ENCODE assay signal across 8 mouse cellular contexts in genomic region chr16:18391728-18392127, GRCm38 (mm10). TPM values are rescaled to one million over a fixed set of nuclear protein-coding genes. Genes with fewer than 3 reads are reported as not detected.
A peak's percentile ranks its signal among the peaks of the same experiment; 100 is the strongest.
DNase-seq lines count a peak whose midpoint lies in the region; ATAC-seq and TF ChIP-seq lines count a peak whose summit lies in the region.

No protein-coding gene starts in this region.

- H3K4me3 ChIP-seq in hindbrain, embryonic 12.5 days: 0 out of 2 replicates have a peak overlapping the region, but pooled peaks have one; percentile 76
- no peak overlapping the region for H3K4me3 ChIP-seq in hindbrain, embryonic 11.5 days (ENCODE audit: low read depth, low read length)
- H3K4me3 ChIP-seq in forebrain, embryonic 12.5 days (replicated peaks): no peak overlapping the region
- no peak overlapping the region for H3K4me3 ChIP-seq in liver, postnatal 0 days (ENCODE audit: low read depth, low read length)

- 0 out of 2 replicates have a peak overlapping the region, but pooled peaks have one; percentile 96 for H3K9ac ChIP-seq in hindbrain, embryonic 12.5 days
- no peak overlapping the region for H3K9ac ChIP-seq in hindbrain, embryonic 11.5 days (ENCODE audit: low read depth, low read length)
- H3K9ac ChIP-seq in forebrain, embryonic 12.5 days: no peak overlapping the region
- H3K9ac ChIP-seq in liver, postnatal 0 days (replicated peaks): no peak overlapping the region

- no peak for TF ChIP-seq EP300 in liver, postnatal 0 days (IDR thresholded peaks at IDR 0.05; ENCODE audit: low read depth)

- TF ChIP-seq CTCF in liver, postnatal 0 days (IDR thresholded peaks at IDR 0.05; ENCODE audit: low read depth): no peak

- H3K27me3 ChIP-seq in hindbrain, embryonic 12.5 days: no peaks in the 10 kb centered on the region
- no peaks in the 10 kb centered on the region for H3K27me3 ChIP-seq in hindbrain, embryonic 11.5 days (ENCODE audit: control insufficient read depth, insufficient read depth, low read length)
- no peaks in the 10 kb centered on the region for H3K27me3 ChIP-seq in forebrain, embryonic 12.5 days
- H3K27me3 ChIP-seq in liver, postnatal 0 days (ENCODE audit: insufficient read depth, low read length): no peaks in the 10 kb centered on the region

- peak overlapping the region; percentile 92; the same call in 1 of the 2 replicates for H3K27ac ChIP-seq in hindbrain, embryonic 12.5 days
- no peak overlapping the region for H3K27ac ChIP-seq in hindbrain, embryonic 11.5 days (ENCODE audit: low read depth, low read length)
- H3K27ac ChIP-seq in forebrain, embryonic 12.5 days: peak overlapping the region; percentile 91
- peak overlapping the region; percentile 16; the same call in 1 of the 2 replicates for H3K27ac ChIP-seq in liver, postnatal 0 days (ENCODE audit: low read depth)

- peak overlapping the region; percentile 88 for H3K4me2 ChIP-seq in hindbrain, embryonic 12.5 days (replicated peaks)
- H3K4me2 ChIP-seq in hindbrain, embryonic 11.5 days (replicated peaks; ENCODE audit: low read depth, low read length): no peak overlapping the region
- no peak overlapping the region for H3K4me2 ChIP-seq in forebrain, embryonic 12.5 days
- H3K4me2 ChIP-seq in liver, postnatal 0 days (ENCODE audit: low read depth, low read length): no peak overlapping the region

- H3K9me3 ChIP-seq in hindbrain, embryonic 12.5 days (replicated peaks): no peaks in the 10 kb centered on the region
- no peaks in the 10 kb centered on the region for H3K9me3 ChIP-seq in hindbrain, embryonic 11.5 days (ENCODE audit: control insufficient read depth, low read length)
- no peaks in the 10 kb centered on the region for H3K9me3 ChIP-seq in forebrain, embryonic 12.5 days
- H3K9me3 ChIP-seq in liver, postnatal 0 days (ENCODE audit: low read length): no peaks in the 10 kb centered on the region

- WGBS in hindbrain, embryonic 12.5 days: 88% methylated on average over 3 of the region's 3 CpGs
- 87% methylated on average over 3 of the region's 3 CpGs for WGBS in hindbrain, embryonic 11.5 days
- 90% methylated on average over 3 of the region's 3 CpGs for WGBS in forebrain, embryonic 12.5 days
- WGBS in liver, postnatal 0 days (ENCODE audit: insufficient replicate concordance): 79% methylated on average over 3 of the region's 3 CpGs

- peak; percentile 34 for DNase-seq in cerebellum, adult 11-12 months
- no peak for DNase-seq in hindbrain, embryonic 11.5 days (ENCODE audit: low spot score)
- no peak for DNase-seq in liver, postnatal 0 days
- no peak for DNase-seq in adrenal gland, adult 2 months
- no peak for DNase-seq in urinary bladder, postnatal 14 days (ENCODE audit: low spot score)

- peaks cover 77% of the 10 kb centered on the region for H3K4me1 ChIP-seq in hindbrain, embryonic 12.5 days
- H3K4me1 ChIP-seq in hindbrain, embryonic 11.5 days (replicated peaks; ENCODE audit: control insufficient read depth, insufficient read depth, low read length): peaks cover 35% of the 10 kb centered on the region
- H3K4me1 ChIP-seq in forebrain, embryonic 12.5 days: peaks cover 73% of the 10 kb centered on the region
- peaks cover 56% of the 10 kb centered on the region for H3K4me1 ChIP-seq in liver, postnatal 0 days (ENCODE audit: insufficient read depth)

- no peak for ATAC-seq in cerebellum, adult (ENCODE audit: insufficient number of reproducible peaks, low FRiP score, low TSS enrichment)
- no peak for ATAC-seq in hindbrain, embryonic 12.5 days (ENCODE audit: low FRiP score)
- no peak for ATAC-seq in hindbrain, embryonic 11.5 days (ENCODE audit: low FRiP score)
- no peak for ATAC-seq in forebrain, embryonic 12.5 days (ENCODE audit: low FRiP score)
- ATAC-seq in liver, postnatal 0 days: no peak

- H3K36me3 ChIP-seq in hindbrain, embryonic 12.5 days: peaks cover 6% of the 10 kb centered on the region; the same call in 1 of the 2 replicates
- H3K36me3 ChIP-seq in hindbrain, embryonic 11.5 days (ENCODE audit: control insufficient read depth, insufficient read depth, low read length): no peaks in the 10 kb centered on the region
- peaks cover 6% of the 10 kb centered on the region for H3K36me3 ChIP-seq in forebrain, embryonic 12.5 days (replicated peaks)
- no peaks in the 10 kb centered on the region for H3K36me3 ChIP-seq in liver, postnatal 0 days (replicated peaks; ENCODE audit: insufficient read depth, low read length)

RNA-seq across cellular contexts. Expression of gene Txnrd2, which starts 34.5 kb away (rescaled TPM):
- 20.2 and 20.3 TPM in 2 replicates for polyA plus RNA-seq in hindbrain, embryonic 12.5 days (2016; fragmentation: Nextera tagmentation; extraction: Ambion mirVana)
- 22.2 and 23.8 TPM in 2 replicates for polyA plus RNA-seq in hindbrain, embryonic 11.5 days (2014; fragmentation: Nextera tagmentation; extraction: Ambion mirVana)
- polyA plus RNA-seq in forebrain, embryonic 12.5 days (2016; fragmentation: Nextera tagmentation; extraction: Ambion mirVana): 23.3 and 23.7 TPM in 2 replicates
- 51.2 and 53.3 TPM in 2 replicates for polyA plus RNA-seq in liver, postnatal 0 days (2015; fragmentation: Nextera tagmentation; extraction: Ambion mirVana)
- total RNA-seq in adrenal gland, adult 2 months (2021): 10 to 100 TPM; 73.3 TPM
- polyA plus RNA-seq in adrenal gland, adult 2 months (2012; rRNA removed): 50.3 and 64.6 TPM in 2 replicates

RNA-seq across cellular contexts. Expression of gene Comt, which starts 34.9 kb away (rescaled TPM):
- 58.4 and 60.3 TPM in 2 replicates for polyA plus RNA-seq in hindbrain, embryonic 12.5 days (2016; fragmentation: Nextera tagmentation; extraction: Ambion mirVana)
- 49.6 and 53.9 TPM in 2 replicates for polyA plus RNA-seq in hindbrain, embryonic 11.5 days (2014; fragmentation: Nextera tagmentation; extraction: Ambion mirVana)
- 53.5 and 54.2 TPM in 2 replicates for polyA plus RNA-seq in forebrain, embryonic 12.5 days (2016; fragmentation: Nextera tagmentation; extraction: Ambion mirVana)
- polyA plus RNA-seq in liver, postnatal 0 days (2015; fragmentation: Nextera tagmentation; extraction: Ambion mirVana): 100 and 125 TPM in 2 replicates
- 100 to 1,000 TPM; 203 to 288 TPM for total RNA-seq in adrenal gland, adult 2 months (2021)
- 407 and 432 TPM in 2 replicates for polyA plus RNA-seq in adrenal gland, adult 2 months (2012; rRNA removed)

RNA-seq across cellular contexts. Expression of gene Arvcf, which starts 43.7 kb away (rescaled TPM):
- polyA plus RNA-seq in hindbrain, embryonic 12.5 days (2016; fragmentation: Nextera tagmentation; extraction: Ambion mirVana): 105 and 119 TPM in 2 replicates
- 59.2 and 62.0 TPM in 2 replicates for polyA plus RNA-seq in hindbrain, embryonic 11.5 days (2014; fragmentation: Nextera tagmentation; extraction: Ambion mirVana)
- polyA plus RNA-seq in forebrain, embryonic 12.5 days (2016; fragmentation: Nextera tagmentation; extraction: Ambion mirVana): 115 and 126 TPM in 2 replicates
- 7.0 and 9.7 TPM in 2 replicates for polyA plus RNA-seq in liver, postnatal 0 days (2015; fragmentation: Nextera tagmentation; extraction: Ambion mirVana)
- total RNA-seq in adrenal gland, adult 2 months (2021): 10 to 100 TPM; 33.4 to 48.9 TPM
- 54.2 and 59.1 TPM in 2 replicates for polyA plus RNA-seq in adrenal gland, adult 2 months (2012; rRNA removed)

RNA-seq across cellular contexts. Expression of gene Tango2, which starts 43.8 kb away (rescaled TPM):
- polyA plus RNA-seq in hindbrain, embryonic 12.5 days (2016; fragmentation: Nextera tagmentation; extraction: Ambion mirVana): 48.2 and 50.5 TPM in 2 replicates
- 51.3 and 54.0 TPM in 2 replicates for polyA plus RNA-seq in hindbrain, embryonic 11.5 days (2014; fragmentation: Nextera tagmentation; extraction: Ambion mirVana)
- 40.7 and 41.5 TPM in 2 replicates for polyA plus RNA-seq in forebrain, embryonic 12.5 days (2016; fragmentation: Nextera tagmentation; extraction: Ambion mirVana)
- polyA plus RNA-seq in liver, postnatal 0 days (2015; fragmentation: Nextera tagmentation; extraction: Ambion mirVana): 54.1 and 61.1 TPM in 2 replicates
- total RNA-seq in adrenal gland, adult 2 months (2021): 10 to 100 TPM; 36.1 to 37.1 TPM
- 40.6 and 51.1 TPM in 2 replicates for polyA plus RNA-seq in adrenal gland, adult 2 months (2012; rRNA removed)
